Mouse (Mus musculus): ENCODE results near the gene Rwdd4a. TPM values are rescaled to one million over a fixed set of nuclear protein-coding genes. Genes with fewer than 3 reads are reported as not detected.

The Rwdd4a gene
- polyA plus RNA-seq, 1 experiment from 2014 or later = 42.7 TPM

- Histone ChIP-seq H3K9ac (no peak overlapping the region), H3K4me2 (replicated peaks) (no peak overlapping the region), H3K4me1 (no peaks in the 10 kb centered on the region), H3K4me3 (no peak overlapping the region), H3K27ac (no peak overlapping the region), H3K9me3 (no peaks in the 10 kb centered on the region), H3K27me3 (no peaks in the 10 kb centered on the region), H3K36me3 (peaks cover 81% of the 10 kb centered on the region)
- ATAC-seq (ENCODE audit: low FRiP score, low read depth) = no peak
- 95% methylated on average over 16 of the region's 16 CpGs for WGBS
Observed at GRCm38 (mm10) chr8:47542746-47543145, 9.3 kb downstream of the Rwdd4a start.

GRCm38 (mm10) chr8:47544094-47544493 is 10.6 kb downstream of the Rwdd4a start:
- 91% methylated on average over 5 of the region's 5 CpGs for WGBS
- H3K9ac ChIP-seq = no peak overlapping the region
- H3K4me3 ChIP-seq = no peak overlapping the region
- no peaks in the 10 kb centered on the region for H3K9me3 ChIP-seq
- H3K27me3 ChIP-seq = no peaks in the 10 kb centered on the region
- H3K36me3 ChIP-seq = peaks cover 83% of the 10 kb centered on the region
- ATAC-seq (ENCODE audit: low FRiP score, low read depth) = no peak
- no peak overlapping the region for H3K27ac ChIP-seq
- H3K4me2 ChIP-seq (replicated peaks) = no peak overlapping the region
- H3K4me1 ChIP-seq = no peaks in the 10 kb centered on the region

DNA sequence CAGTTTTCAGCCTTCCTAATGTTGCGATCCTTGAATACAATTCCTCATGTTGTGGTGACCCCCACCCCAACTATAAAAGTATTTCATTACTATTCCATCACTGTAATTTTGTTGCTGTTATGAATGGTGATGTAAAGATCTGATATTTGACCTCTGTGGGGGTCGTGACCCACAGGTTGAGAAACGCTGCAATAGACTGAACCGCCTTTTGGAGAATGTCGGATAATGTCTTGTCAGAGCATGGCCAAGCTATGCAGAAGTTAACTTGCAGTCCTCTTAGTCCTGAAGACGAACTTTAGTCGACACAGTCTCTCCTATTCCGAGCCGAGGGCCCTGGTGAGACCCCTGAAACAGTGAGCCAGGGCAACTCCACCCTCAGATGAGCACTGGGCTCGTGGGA is 13.6 kb downstream of the Rwdd4a start:
- Histone ChIP-seq H3K4me1 (no peaks in the 10 kb centered on the region), H3K9me3 (no peaks in the 10 kb centered on the region), H3K4me2 (replicated peaks) (no peak overlapping the region), H3K4me3 (no peak overlapping the region), H3K27ac (no peak overlapping the region), H3K36me3 (peaks cover 86% of the 10 kb centered on the region), H3K27me3 (no peaks in the 10 kb centered on the region), H3K9ac (no peak overlapping the region)
- WGBS = 97% methylated on average over 10 of the region's 10 CpGs
- no peak for ATAC-seq (ENCODE audit: low FRiP score, low read depth)

- H3K4me1 ChIP-seq = no peaks in the 10 kb centered on the region
- no peak for ATAC-seq (ENCODE audit: low FRiP score, low read depth)
- WGBS = 89% methylated on average over 6 of the region's 6 CpGs
- peaks cover 33% of the 10 kb centered on the region for H3K36me3 ChIP-seq
- no peak overlapping the region for H3K4me2 ChIP-seq (replicated peaks)
- H3K27me3 ChIP-seq = no peaks in the 10 kb centered on the region
- H3K27ac ChIP-seq = no peak overlapping the region
- no peak overlapping the region for H3K4me3 ChIP-seq
- no peaks in the 10 kb centered on the region; the same call in 1 of the 2 replicates for H3K9me3 ChIP-seq
- H3K9ac ChIP-seq = no peak overlapping the region
Observed at GRCm38 (mm10) chr8:47553613-47554012, 20.1 kb downstream of the Rwdd4a start.

DNA sequence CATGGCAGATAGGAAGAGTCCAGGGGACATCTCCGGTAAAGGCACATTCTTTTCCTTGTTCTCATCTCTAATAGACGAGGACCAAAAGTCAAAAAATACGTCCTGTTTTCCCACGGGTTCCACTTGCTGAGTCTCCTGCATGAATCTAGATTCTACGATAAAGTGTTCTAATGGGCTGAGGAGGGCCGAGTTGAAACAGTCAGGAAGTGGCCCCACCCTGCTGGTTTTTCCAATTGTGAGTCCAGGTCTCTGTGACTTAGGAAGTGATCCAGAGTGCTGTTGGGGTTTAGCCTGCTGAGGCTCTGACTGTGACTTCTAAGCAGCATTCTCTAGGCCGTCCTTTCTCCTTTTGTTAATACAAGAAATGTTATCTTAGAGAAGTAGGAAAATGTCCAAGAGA is 23.0 kb downstream of the Rwdd4a start:
- no peak for ATAC-seq (ENCODE audit: low FRiP score, low read depth)
- H3K9ac ChIP-seq = no peak overlapping the region
- H3K27ac ChIP-seq = no peak overlapping the region
- no peaks in the 10 kb centered on the region for H3K27me3 ChIP-seq
- H3K4me3 ChIP-seq = no peak overlapping the region
- no peaks in the 10 kb centered on the region; the same call in 1 of the 2 replicates for H3K9me3 ChIP-seq
- WGBS = 87% methylated on average over 7 of the region's 7 CpGs
- peaks cover 7% of the 10 kb centered on the region for H3K36me3 ChIP-seq
- H3K4me2 ChIP-seq (replicated peaks) = no peak overlapping the region
- no peaks in the 10 kb centered on the region for H3K4me1 ChIP-seq

GRCm38 (mm10) chr8:47558274-47558673 is 24.8 kb downstream of the Rwdd4a start:
- H3K9ac ChIP-seq = no peak overlapping the region
- WGBS = 66% methylated on average over 7 of the region's 7 CpGs
- peaks cover 1% of the 10 kb centered on the region; the same call in 1 of the 2 replicates for H3K36me3 ChIP-seq
- no peak overlapping the region for H3K4me3 ChIP-seq
- no peak overlapping the region for H3K27ac ChIP-seq
- no peaks in the 10 kb centered on the region; the same call in 1 of the 2 replicates for H3K9me3 ChIP-seq
- no peak for ATAC-seq (ENCODE audit: low FRiP score, low read depth)
- H3K4me2 ChIP-seq (replicated peaks) = no peak overlapping the region
- no peaks in the 10 kb centered on the region for H3K4me1 ChIP-seq
- H3K27me3 ChIP-seq = no peaks in the 10 kb centered on the region

DNA sequence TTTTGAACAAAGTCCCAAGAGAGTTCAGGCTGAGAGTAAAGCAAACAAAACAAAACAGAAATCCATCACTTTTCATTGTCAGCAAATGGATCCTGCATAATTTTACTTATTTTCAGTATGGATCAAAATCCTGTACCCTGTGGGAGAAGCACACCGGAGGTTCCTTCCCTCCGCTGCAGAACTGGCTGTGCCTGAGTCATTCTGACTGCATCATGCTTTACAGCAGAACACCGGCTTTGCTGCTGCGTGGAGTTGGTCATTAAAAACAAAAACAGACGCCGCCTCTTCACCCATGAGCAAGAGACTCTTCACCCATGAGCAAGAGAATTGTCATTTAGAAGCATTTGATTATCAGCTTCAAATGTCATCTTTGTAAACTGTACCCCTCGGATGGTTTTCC is 27.3 kb downstream of the Rwdd4a start:
- Histone ChIP-seq H3K9me3 (no peaks in the 10 kb centered on the region), H3K36me3 (no peaks in the 10 kb centered on the region), H3K9ac (no peak overlapping the region), H3K4me1 (no peaks in the 10 kb centered on the region), H3K4me2 (replicated peaks) (no peak overlapping the region), H3K27me3 (no peaks in the 10 kb centered on the region), H3K27ac (no peak overlapping the region), H3K4me3 (no peak overlapping the region)
- no peak for ATAC-seq (ENCODE audit: low FRiP score, low read depth)
- 80% methylated on average over 7 of the region's 7 CpGs for WGBS

DNA sequence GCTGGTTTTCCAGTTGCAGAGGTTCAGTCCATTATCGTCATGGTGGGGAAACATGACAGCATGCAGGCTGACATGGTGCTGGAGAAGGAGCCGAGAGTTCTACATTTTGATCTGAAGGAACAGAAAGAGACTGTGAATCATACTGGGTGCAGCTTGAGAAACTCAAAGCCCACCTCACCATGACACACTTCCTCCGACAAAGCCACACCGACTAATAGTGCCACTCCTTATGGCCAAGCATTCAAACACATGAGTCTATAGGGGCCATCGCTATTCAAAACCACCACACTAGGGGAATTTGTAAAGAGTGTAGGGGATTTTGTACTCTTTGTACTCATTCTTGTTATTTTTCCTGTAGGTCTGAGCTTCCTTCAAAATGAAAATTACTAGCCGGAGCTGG is 33.1 kb downstream of the Rwdd4a start:
- Histone ChIP-seq H3K4me2 (replicated peaks) (no peak overlapping the region), H3K27ac (no peak overlapping the region), H3K36me3 (no peaks in the 10 kb centered on the region), H3K4me1 (no peaks in the 10 kb centered on the region), H3K9me3 (no peaks in the 10 kb centered on the region), H3K9ac (no peak overlapping the region), H3K27me3 (no peaks in the 10 kb centered on the region), H3K4me3 (no peak overlapping the region)
- ATAC-seq (ENCODE audit: low FRiP score, low read depth) = no peak
- WGBS = 95% methylated on average over 6 of the region's 6 CpGs

DNA sequence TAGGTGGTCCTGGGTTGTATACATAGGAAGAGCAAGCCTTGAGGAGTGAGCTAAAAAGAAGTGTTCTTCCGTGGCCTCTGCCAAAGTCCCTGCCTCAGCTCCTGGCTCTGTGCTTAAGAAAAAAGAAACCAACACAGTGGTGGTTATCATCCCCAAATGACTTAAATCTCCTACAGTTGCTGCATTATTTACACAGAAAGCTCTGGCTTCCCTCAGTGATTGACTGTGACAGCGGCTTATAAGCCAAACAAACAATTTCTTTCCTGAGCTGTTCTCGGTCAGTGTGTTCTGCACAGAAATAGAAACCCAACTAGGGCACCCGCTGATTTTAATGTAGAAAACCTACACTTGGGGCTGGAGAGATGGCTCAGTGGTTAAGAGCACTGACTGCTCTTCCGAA is 34.6 kb downstream of the Rwdd4a start:
- no peak for ATAC-seq (ENCODE audit: low FRiP score, low read depth)
- Histone ChIP-seq H3K27ac (no peak overlapping the region), H3K27me3 (no peaks in the 10 kb centered on the region), H3K4me2 (replicated peaks) (no peak overlapping the region), H3K9ac (no peak overlapping the region), H3K4me3 (no peak overlapping the region), H3K4me1 (no peaks in the 10 kb centered on the region), H3K9me3 (no peaks in the 10 kb centered on the region), H3K36me3 (no peaks in the 10 kb centered on the region)
- 84% methylated on average over 5 of the region's 5 CpGs for WGBS

DNA sequence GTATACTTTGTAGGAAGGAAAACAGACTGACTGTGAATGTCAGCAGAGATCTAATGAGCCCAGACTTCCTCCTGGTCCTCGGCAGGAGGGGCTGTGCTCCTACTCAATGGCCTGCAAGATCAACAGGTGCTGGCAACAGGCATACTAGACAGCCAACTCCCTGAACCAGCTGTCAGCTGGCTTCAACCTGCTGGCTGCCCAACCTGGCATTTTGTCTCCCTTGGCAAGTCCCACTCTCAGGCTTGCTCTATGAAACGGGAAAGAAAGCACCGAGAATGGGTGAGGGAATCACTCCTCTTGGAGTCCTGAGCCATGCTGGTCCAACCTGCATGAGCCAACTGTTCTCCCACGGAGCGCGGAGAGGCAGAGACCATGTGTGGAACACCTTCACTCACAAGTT is 36.7 kb downstream of the Rwdd4a start:
- Histone ChIP-seq H3K36me3 (no peaks in the 10 kb centered on the region), H3K4me1 (no peaks in the 10 kb centered on the region), H3K27ac (no peak overlapping the region), H3K4me2 (replicated peaks) (no peak overlapping the region), H3K9me3 (no peaks in the 10 kb centered on the region), H3K4me3 (no peak overlapping the region), H3K27me3 (no peaks in the 10 kb centered on the region), H3K9ac (no peak overlapping the region)
- 84% methylated on average over 6 of the region's 6 CpGs for WGBS
- ATAC-seq (ENCODE audit: low FRiP score, low read depth) = no peak

DNA sequence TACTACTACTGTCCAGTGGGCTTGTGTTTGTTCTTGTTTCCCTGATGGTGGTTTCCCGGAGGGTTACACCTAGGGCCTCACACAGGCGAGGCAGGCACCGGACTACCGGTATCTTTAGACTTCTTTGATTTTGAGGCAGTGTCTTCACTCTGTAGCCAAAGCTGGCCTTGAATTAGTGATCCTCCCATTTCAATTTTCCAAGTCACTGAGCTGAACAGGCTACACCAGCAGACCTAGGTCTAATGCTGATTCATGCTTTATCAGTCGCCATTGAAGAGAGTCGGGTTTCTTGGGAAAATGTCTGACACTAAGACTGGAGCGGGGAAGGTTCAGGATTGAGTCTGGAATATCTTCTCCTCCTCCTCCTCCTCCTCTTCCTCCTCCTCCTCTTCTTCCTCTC is 40.0 kb downstream of the Rwdd4a start:
- H3K4me1 ChIP-seq = no peaks in the 10 kb centered on the region
- no peak overlapping the region for H3K27ac ChIP-seq
- ATAC-seq (ENCODE audit: low FRiP score, low read depth) = no peak
- H3K27me3 ChIP-seq = no peaks in the 10 kb centered on the region
- H3K4me2 ChIP-seq (replicated peaks) = no peak overlapping the region
- no peak overlapping the region for H3K9ac ChIP-seq
- peaks cover 11% of the 10 kb centered on the region for H3K9me3 ChIP-seq
- no peaks in the 10 kb centered on the region for H3K36me3 ChIP-seq
- 91% methylated on average over 7 of the region's 7 CpGs for WGBS
- no peak overlapping the region for H3K4me3 ChIP-seq

DNA sequence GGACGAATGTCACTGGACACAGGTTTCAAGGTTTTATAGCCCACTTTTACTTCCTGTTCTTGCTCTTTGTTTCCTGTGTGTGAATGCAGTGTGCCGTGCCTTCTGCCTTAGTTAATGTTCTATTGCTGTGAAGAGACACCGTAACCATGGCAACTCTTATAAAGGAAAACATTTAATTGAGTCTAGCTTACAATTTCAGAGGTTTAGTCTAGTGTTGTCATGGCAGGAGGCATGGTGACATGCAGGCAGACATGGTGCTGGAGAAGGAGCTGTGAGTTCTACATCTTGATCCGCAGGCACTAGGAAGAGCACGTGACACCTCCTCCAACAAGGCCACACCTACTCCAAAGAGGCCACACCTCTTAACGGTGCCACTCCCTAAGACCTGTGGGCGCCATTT is 48.0 kb downstream of the Rwdd4a start:
- H3K4me1 ChIP-seq = no peaks in the 10 kb centered on the region
- no peak for ATAC-seq (ENCODE audit: low FRiP score, low read depth)
- H3K27me3 ChIP-seq = no peaks in the 10 kb centered on the region
- no peak overlapping the region for H3K9ac ChIP-seq
- H3K36me3 ChIP-seq = no peaks in the 10 kb centered on the region
- 82% methylated on average over 7 of the region's 7 CpGs for WGBS
- H3K27ac ChIP-seq = no peak overlapping the region
- peaks cover 4% of the 10 kb centered on the region; the same call in 1 of the 2 replicates for H3K9me3 ChIP-seq
- no peak overlapping the region for H3K4me2 ChIP-seq (replicated peaks)
- no peak overlapping the region for H3K4me3 ChIP-seq

GRCm38 (mm10) chr8:47588616-47589015 is 55.2 kb downstream of the Rwdd4a start:
- Histone ChIP-seq H3K9me3 (no peaks in the 10 kb centered on the region), H3K36me3 (no peaks in the 10 kb centered on the region), H3K4me2 (replicated peaks) (no peak overlapping the region), H3K4me3 (no peak overlapping the region), H3K4me1 (no peaks in the 10 kb centered on the region), H3K27me3 (no peaks in the 10 kb centered on the region), H3K27ac (no peak overlapping the region), H3K9ac (no peak overlapping the region)
- ATAC-seq (ENCODE audit: low FRiP score, low read depth) = no peak
- WGBS = 92% methylated on average over 5 of the region's 5 CpGs
